Mouse (Mus musculus): Measurements from ENCODE around the gene Ppp3ca.

The Ppp3ca gene

DNA sequence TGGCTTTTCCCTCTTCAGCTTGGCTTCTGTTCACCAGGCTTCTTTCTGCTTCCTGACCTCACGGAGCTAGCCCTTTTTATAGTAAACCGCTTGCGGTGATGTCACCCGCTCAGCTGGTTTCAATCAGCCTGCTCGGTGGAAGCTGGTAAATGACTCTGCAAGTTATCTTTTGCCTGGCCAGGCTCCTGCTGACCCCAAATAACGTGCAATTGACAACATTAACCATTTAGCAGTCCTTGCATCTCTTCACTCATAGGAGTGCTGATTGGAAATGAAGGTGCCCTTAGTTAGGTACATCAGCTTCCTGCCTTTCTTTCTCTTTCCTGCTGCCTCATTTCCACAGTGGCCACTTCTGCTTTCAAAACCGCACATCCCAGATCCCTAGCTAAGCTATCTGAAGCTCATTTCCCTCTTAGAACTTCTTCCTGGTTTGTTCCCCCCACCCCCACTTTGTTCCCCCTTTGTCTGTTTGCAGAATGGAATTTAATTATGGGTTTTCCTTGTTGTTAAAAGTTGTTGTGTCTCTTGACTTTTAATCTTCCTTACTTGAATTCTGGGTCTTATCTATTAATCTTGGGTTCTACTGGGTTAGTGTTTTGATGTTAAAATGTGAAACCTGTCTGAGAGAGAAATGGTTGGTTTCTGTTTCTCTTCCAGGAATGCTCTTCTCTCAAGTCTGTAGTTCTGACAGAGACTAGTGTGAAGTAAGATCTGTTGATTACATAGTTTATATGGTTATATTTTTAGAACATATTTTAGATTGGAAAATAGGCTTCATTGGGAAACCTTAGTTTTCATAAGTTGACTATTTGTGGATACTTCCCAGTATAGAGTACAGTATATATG, 55.6 kb downstream of the Ppp3ca start:
- DNase-seq, result peak; percentile 60

DNA sequence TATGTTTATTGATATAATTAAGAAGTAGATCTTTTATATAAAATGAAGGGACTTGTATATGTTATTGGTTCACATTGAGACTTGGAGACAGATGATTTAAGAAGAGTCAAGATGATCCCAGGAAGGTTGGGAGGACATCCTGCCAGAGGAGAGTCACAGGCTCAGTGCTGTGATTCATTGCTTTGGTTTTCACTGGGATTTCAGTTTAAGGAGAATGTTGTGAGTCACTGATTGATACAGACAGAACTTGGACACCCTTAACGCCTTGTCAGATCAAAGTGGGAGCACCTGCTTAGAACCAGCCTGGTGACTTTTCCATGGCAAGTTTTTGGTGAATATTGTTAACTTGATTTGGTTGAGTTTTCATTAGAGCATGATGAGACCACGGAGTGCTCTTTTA, 58.0 kb downstream of the Ppp3ca start:
- no peak for DNase-seq

DNA sequence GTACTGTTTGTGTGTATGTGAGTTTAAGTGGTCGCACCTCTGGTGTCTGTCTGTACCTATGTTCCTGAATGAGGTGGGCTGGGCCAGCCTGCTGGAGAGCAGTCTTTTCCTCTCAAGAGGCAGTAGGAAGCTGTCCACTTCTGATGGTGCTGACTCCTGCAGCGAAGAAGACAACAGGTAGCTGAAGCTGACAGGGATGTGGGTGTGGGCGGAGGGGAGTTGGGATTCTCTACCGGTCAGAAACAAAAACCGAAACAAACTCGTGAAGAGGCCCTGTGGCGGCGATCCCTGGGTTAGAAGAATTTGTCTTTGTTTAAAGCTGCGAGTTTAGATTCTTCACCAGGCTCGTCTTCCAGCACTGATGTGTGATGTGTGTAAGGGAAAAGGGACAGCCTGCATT, 60.1 kb downstream of the Ppp3ca start:
- no peak for DNase-seq

DNA sequence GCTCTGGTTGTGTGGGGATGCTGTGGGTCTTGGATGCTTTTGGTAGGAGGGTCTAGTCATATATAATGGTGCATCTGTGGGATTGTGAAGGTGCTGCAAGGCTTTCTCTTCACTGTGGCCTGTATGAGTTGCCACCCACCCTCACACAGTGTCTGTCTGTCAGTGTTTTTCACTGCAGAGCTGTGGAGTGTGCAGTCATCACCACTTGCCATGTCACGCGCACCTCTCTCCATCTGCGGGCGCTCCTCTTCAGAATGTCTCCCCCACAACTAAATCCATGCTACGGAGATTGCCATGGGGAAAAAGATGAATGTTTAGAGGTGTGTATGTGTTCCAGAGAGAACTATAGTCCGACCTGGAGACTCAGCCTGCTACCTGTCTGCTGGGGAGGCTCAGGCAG, 61.7 kb downstream of the Ppp3ca start:
- no peak for DNase-seq

DNA sequence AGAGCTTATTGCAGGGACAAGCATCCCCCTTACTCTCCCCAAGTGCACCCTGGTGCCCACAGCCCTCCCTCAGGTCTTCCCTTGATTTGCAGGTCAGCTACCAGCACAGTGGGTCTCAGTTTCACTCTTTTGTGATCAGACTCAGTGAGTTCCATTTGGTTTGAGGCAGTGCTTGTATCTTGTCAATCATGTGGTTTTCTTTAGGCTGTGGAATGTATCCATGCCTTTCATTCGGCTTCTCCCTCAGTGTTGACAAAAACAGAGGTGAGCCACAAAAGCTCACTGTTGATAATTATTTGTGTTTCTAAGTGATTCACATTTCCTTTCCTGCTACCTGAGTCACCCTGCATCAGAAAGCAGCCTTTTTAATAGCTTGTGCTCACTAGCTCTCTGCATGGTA, 66.1 kb downstream of the Ppp3ca start:
- no peak for DNase-seq

DNA sequence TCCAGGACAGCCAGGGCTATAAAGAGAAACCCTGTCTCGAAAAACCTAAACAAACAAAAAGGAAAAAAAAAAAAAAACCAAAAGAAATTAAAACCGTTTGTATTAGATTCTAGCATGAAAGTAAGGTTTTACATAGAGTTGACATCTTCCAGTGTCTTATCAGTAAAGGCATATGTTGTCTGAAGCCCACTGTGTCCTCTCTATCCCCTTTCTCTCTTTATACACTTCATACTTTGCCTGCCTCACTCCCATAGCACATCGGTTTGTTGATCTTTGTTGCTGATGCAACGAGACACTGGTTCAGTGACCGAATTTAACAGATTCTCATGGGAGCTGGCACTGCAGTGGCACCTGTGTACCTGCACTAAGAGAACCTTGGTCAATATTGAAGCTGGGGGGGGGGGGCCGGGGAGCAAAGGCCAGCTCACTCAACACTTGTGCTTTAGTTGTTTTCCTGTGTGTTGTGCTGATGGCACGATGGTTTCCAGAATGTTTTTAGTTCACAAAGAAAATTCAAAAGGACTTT, 66.9 kb downstream of the Ppp3ca start:
- no peak for DNase-seq

DNA sequence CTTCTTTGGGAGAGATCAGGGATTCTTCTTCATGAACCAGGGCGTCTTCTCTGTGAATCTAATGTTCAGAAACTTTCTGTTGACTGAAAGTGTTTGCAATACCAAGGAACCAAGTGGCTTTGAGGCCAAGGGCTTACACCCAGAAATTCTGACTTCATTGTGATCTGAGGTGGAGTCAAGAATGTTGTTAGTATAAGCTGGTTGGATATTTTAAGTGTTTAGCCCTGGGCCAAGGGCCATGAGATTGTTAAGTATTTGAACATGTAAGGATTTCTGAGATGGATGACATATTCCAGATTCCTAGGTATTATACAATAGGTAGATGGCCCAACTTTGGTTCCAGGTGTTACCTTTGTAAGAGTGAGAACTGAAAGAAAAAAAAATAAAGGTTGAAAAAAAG, 68.5 kb downstream of the Ppp3ca start:
- DNase-seq, result no peak

DNA sequence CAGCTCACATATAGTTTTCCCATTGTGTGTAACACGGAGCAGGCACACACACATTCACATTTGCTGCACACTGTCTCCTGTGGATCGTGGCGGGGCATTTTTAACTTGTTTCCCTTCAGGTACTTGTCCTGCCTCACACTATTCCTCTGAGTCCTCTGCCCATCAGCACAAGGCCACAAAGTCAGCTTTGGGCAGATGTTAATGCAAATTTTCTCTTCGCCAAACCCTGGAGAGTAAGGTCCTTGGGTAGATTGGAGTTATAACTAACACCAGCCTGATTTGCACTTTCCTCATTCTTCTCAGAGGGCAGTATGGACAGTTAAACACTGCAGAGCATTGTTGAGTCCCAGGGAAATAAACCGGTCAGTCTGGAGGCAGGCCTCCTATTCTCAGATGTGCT, 69.0 kb downstream of the Ppp3ca start:
- no peak for DNase-seq

DNA sequence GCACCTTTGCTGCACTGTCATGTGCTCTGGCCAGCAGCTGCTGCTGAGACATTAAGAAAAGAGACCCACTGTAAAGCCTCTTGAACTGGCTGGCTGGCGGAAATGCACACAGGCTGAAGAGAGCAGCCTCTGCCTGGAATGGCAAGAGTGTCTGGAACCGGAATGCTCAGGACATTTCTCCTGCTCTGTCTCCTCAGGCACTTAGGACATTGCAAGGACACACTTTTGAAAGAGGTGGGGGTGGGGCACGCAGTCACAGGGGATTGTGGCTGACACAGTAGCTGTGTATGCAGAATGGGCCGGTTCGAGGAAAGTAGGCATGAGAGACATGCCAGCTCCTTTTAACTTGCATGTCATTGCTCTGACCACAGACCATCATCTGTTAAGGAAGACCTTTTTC, 71.7 kb downstream of the Ppp3ca start:
- DNase-seq, result no peak

DNA sequence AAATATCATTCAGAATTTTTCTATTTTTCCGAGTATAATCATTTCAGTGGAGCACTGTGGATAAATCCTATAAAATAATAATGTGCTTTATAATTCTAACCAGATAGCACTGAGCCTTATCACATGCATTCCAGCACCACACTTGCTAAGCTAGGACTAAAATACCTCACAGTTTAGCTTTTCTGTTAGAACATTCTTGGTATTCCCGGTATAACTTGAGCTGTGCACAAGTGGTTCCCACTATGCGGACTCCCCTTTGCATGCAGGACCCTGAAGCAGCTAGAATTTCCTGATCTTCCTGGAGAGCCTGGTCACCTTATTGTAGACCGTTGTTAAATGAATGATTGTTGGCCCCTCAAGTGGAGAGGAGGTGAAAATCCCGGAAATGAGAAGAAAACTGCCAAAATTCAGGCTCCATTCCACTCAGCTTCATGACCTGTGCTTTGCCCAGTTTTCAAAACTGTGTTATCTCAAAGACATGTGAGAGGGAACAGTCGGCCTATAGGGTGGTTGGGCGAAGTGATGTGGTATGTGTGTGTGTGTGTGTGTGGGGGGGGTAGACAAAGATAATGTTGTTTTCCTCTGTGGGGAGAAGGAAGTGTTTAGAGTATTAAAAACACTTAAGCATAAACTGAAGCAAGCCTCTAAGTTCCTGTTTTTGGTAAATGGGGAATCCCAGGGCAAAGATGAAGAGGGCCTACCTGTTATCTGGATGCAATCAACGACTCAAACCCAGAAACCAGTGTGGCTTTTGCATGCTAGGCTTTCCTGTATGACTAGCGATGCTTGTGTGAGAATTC, 72.5 kb downstream of the Ppp3ca start:
- no peak for DNase-seq

DNA sequence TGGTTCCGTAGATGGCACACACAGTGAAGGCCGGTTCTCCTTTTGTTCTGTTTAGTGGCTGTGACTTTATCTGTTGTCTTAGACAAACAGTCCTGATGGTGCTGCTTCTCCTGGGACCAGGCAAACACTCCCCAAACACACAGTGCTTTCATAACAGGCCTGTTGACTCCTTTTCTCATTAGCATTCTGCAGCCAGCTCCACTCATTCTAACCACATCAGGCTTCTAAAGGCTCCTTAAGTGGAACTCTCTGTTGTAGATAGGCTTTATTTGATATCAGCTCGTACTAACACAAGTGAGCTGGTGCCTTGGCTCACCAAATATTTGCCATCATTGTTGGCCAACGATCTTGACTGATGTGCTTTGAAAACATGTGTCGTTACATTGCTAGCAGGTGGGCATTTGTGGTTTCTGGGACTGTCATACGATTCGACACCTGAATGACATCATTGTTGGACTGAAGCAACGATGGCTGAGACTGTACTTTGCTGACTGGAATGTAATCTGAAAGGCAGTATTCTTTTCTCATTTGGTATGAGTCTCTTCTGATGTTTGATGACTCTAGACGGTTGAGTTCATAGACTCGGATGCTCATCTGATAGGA, 74.5 kb downstream of the Ppp3ca start:
- DNase-seq, result no peak

DNA sequence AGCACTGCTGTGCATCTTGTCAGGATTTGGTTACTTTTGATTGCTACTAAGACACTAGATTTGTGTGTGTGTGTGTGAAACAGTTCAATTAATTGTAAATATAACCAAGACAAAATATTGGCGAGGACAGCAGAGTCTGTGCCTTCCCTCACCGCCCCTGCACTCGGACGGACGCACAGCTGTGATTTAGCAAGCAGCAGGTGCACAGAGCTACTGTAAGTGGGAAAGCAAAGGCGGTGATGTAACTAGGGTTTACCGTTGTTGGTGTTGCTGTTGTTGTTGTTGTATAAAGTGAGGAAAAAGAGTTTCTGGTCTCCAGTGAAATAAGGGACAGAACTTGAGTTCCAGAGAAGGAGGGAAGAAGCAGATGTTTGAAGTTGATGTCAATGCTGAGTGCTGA, 75.5 kb downstream of the Ppp3ca start:
- no peak for DNase-seq

DNA sequence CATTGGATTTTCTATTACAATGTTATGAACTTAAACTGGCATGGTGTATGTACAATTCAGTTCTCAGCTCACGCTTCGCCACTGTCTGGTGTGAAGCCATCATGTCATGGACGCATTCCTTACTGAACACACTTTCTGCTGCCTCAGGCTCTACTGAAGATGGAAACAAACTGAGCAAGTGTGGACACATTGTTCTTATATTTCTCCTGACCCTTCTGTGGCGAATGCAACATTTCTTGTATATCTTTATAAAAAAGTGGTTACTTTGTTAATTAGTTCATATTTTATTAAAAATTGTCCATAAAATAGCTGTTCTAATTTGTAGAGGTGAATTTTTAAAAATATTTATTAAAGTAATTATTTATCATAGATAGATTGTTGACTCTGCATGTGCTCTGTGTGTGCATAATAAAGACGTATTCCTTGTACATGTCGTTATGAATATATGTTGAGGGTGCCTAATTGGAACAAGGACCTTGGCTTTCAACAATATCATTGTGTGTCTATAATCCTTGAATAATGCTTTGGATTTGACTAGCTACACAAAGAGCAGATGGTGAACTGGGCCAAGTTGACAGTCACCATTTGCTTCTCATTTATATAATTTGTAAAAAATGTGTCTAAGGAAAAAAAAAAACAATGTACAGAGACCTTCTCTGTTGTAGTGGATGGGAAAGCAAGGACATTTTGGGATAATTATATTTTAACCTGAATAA, 79.0 kb downstream of the Ppp3ca start:
- DNase-seq, result no peak

DNA sequence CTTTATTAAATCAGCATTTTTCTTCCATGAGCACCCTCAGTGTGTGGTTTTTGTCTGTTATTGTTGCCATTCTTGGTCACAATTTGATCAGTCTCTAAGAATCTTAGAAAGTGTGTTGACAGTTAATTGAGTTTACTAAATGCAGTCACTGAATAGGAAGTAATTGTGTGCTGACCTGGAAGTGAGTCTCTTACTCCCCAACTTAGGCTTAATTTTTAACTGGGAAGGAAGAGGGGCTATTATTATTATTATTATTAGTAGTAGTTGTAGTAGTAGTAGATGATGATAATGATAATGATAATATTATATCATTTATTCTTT, 79.5 kb downstream of the Ppp3ca start:
- no peak for DNase-seq

DNA sequence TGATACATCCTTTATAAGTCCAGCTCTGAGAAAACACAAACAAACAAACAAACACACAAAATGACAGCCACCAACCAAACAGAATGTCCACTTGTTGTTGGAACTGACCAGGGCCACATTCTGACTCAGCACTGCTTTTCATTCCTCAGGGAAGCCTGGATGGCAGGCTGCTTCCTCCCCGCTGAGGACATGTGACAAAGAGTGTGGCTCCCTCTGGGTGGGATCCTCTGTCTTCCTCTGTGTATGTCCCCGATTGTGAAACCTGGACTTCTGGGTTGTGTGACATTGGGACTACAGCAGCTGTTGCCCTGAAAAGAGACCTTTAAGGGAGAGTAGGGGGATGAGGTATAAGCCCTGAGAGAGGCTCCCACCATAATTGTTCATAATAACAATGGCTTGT, 80.0 kb downstream of the Ppp3ca start:
- no peak for DNase-seq

DNA sequence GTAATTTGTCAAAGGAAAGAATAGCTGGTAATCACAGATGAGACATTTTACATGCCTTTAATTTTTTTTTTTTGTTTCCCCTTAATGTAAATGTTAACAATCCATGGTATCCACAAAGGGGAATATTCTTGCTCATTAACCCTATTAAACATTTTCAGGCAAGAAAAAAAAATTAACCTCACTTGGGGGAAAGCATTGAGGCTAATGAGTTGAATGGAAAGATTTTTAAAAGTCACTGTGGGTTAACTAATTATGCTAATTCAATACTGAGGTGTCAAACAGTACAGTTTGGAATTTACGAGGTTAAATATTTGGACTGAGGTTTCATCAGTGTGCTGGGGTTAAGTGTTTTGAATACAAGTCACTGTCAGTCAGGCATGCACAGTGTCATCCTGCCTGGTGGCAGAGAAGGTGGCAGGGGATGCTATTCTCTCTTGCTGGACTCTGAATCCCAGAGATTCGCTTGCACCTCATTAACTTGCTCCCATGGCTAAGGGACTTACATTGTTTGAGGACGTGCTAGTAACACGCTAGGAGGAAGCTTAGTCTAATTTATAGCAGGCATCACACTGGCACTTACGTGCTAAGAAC, 82.3 kb downstream of the Ppp3ca start:
- DNase-seq, result no peak

DNA sequence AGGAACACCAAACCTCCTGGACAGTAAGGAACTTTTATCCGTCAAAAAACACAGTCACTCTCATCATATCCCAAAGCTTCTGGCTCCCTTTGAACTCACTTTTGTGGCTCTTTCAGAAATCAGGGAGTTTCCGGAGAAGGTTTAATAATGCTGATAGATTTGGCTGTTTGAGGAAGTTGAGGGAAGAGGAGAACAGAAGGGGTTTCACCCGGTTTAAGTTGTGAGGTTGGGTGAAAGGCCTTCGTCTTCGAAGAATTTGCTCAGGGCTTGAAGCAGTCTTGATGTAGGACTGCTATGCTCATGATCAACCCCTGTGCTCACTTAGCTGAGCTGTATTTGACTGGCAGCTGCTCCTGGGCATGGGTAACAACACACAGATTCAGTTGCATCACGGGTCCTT, 86.2 kb downstream of the Ppp3ca start:
- DNase-seq, result no peak

DNA sequence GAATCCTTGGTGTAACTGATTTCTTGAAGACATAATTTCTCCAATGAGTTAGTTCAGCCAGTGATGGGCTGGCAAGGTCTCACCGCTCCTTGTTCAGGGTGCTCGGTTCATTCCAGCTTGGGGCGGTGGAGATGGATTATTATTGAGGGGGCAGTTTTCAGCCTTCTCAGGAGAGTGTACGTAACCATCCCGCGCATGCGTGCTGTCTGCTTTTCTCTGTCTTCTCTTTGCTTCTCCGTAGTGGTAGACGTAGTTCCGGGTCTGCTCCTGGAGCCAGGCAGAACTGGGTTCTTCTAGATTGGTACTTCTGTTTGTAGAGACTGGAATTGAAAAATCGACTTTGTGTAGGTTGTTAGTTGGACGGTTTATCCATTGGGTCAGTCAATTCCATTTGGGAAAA, 89.5 kb downstream of the Ppp3ca start:
- no peak for DNase-seq

DNA sequence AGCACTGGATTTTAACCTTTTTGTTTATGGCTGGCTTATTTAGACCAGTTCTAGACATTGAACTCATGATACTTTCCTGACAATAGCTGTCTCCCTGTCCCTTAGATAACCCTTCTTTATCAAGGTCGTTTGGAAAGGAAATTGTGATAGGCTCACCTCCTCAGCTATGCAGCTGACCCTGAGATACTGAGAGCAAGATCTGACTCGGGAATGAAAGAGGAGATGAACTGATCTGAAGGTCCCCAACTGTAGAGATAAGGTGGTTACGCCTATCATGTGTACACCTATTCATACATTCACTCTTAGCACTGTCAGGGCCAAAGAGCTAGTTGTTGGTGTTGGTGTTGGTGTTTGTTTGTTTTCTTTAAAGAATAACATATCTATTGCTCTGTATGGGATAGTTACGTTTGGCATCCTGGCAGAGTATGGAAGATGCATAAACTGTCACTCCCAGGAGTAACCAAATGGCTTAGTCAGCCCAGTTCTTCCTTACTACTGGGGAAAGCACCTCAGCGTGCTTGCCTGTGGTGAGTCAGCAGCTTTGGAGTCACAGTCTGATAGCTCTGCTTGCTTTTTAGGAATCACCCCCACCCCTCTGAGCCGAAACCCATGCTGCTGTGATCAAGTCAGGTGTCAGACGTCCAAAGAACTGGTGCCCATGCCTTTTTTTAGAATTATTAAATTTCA, 91.5 kb downstream of the Ppp3ca start:
- DNase-seq, result no peak

DNA sequence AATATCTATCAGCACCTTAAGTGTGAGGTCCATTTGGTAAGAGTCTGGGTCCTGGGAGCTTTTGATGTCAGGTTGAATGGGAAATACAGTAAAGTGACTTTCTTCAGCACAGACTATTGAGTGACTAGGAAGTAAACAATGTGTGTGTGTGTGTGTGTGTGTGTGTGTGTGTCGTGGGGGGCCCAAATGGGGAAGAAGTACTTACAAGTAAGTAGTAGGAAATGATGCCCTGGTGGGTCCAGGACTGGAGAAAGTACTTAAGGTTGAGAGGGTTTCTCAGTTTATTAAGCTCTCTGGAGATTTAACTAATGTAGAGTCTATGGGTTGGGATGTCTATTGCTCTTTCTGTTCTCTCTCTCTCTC, 92.0 kb downstream of the Ppp3ca start:
- no peak for DNase-seq

DNA sequence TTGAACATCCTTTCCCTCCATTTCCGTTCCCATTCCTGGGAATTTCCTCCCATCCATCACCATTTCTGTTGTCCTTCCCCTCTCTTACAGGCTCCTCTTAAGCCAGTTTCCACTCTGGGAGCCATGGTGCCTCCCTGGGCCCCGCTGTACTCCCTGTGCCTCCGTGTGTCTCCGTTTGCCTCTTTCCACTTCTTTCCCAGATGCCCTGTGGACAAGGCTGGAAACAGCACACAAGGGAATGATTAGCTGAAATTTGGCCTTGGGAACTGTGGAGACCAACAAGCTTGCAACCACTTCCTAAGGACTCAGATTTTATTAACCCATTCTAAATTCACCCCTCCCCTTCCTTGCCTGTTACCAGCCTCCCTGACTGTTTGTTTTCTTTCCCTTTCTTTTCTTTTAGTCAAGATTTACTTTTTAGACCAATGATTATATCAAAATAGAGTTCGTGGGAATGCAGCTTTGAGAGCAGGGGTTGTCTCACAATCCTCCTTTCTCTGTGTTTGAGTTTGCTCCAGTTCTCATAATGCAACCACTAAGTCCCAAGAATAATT, 93.9 kb downstream of the Ppp3ca start:
- no peak for DNase-seq

DNA sequence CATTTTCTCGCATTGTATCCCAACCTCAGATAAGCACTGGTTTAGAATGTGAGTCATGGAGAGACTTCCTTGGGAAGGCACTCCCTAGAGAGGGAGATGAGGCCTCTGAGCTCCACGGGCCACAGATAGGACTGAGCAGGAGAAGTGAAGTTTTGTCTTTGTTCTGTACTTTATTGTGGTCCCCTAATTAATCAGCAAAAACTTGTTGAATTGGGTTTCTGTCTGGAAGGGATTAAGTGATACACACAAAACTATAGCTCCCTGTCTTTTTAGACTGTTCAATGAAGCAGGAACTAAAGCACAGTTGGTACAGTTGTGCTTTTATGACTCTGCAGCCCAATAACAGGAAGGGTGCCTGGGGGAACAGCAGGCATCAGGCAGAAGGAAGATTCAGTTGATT, 95.6 kb downstream of the Ppp3ca start:
- DNase-seq, result peak; percentile 7

Data from layer of hippocampus, adult 9-11 months (tissue).